Mouse (Mus musculus) bone marrow, adult 2 months (tissue): ENCODE data around the gene Camkmt. TPM values are rescaled to one million over a fixed set of nuclear protein-coding genes. Genes with fewer than 3 reads are reported as not detected.

Source experiments
- H3K27ac ChIP-seq: fragments of 200-500 bp; 2 replicates; pipeline ENCODE4 v1.5.1; 2012; ENCODE audit warnings: low read depth, mild to moderate bottlenecking, control low read depth, inconsistent platforms, low read length; ENCODE audit not compliant: control insufficient read depth, poor library complexity, insufficient read depth
- H3K4me1 ChIP-seq: fragments of 200-500 bp; 2 replicates; pipeline ENCODE4 v1.6.1; 2011; ENCODE audit warnings: low read length; ENCODE audit not compliant: control insufficient read depth, insufficient read depth
- H3K4me3 ChIP-seq: fragments of 200-500 bp; replicated peaks from 2 replicates; pipeline ENCODE3; 2011; ENCODE audit warnings: mild to moderate bottlenecking, low read depth, low read length, control low read depth; ENCODE audit not compliant: control insufficient read depth
- CTCF ChIP-seq: fragments of 200-500 bp; IDR thresholded peaks from 2 replicates; pipeline ENCODE4 v1.5.1; 2011; ENCODE audit warnings: low read length, control low read depth; ENCODE audit not compliant: control insufficient read depth, insufficient read depth
- POLR2A ChIP-seq: fragments of 200-500 bp; IDR thresholded peaks from 2 replicates; pipeline ENCODE4 v1.6.1; 2011; ENCODE audit warnings: low read depth, mild to moderate bottlenecking, control low read depth, low read length, borderline replicate concordance; ENCODE audit not compliant: control insufficient read depth
- WGBS: fragments of 180-500 bp; shearing (Covaris S2); methylation state at CpG from one replicate; pipeline ENCODE4 v1.1.7; 2018; 5-methylcytosine and 5-hydroxymethylcytosine counted together
- polyA plus RNA-seq: library from polyadenylated mRNA; stranded (reverse); fragments of >200 nt; gene quantifications from 2 replicates; pipeline ENCODE4 v1.2.4, GENCODE M21; 2011; ENCODE audit warnings: low replicate concordance; ENCODE audit not compliant: missing spikeins, insufficient read depth, insufficient read length

Camkmt gene
- polyA plus RNA-seq, 1 experiment, result 4.3 TPM

GRCm38 (mm10) chr17:85059136-85059535 lies 31.2 kb upstream of the Camkmt start:
- H3K4me1 ChIP-seq, result no peaks in the 10 kb centered on the region
- no peak overlapping the region for H3K27ac ChIP-seq
- no peak for TF ChIP-seq POLR2A
- no peak for TF ChIP-seq CTCF
- no peak overlapping the region for H3K4me3 ChIP-seq
- 90% methylated on average over 6 of the region's 6 CpGs for WGBS

GRCm38 (mm10) chr17:85063560-85063959 lies 26.8 kb upstream of the Camkmt start:
- Histone ChIP-seq H3K4me3 (no peak overlapping the region), H3K4me1 (no peaks in the 10 kb centered on the region), H3K27ac (no peak overlapping the region)
- TF ChIP-seq POLR2A (no peak), CTCF (no peak)
- 61% methylated on average over 7 of the region's 7 CpGs for WGBS

DNA sequence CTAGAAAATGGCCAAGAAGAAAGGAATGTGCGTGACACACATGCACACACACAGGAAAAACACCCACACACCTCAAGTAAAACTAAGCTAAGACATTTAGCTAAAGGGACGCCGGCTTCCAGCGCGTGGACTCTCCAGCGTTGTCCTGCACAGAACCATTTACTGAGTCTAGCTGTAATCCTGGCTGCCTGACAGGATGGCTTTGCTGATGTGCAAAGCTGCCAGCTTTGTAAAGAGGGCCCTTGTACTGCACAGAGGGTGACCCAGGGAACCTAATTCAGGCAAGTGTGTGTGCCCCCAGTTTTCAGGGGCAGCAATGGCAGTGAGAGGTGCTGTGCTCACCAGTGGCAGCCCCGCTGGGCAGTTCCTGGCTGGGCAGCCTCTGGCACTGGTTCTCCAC lies 23.0 kb upstream of the Camkmt start:
- no peak overlapping the region for H3K27ac ChIP-seq
- WGBS, result 91% methylated on average over 7 of the region's 7 CpGs
- no peaks in the 10 kb centered on the region for H3K4me1 ChIP-seq
- H3K4me3 ChIP-seq, result no peak overlapping the region
- TF ChIP-seq CTCF, result no peak
- TF ChIP-seq POLR2A, result no peak

GRCm38 (mm10) chr17:85070658-85071057 lies 19.7 kb upstream of the Camkmt start:
- no peak overlapping the region for H3K27ac ChIP-seq
- 87% methylated on average over 6 of the region's 6 CpGs for WGBS

DNA sequence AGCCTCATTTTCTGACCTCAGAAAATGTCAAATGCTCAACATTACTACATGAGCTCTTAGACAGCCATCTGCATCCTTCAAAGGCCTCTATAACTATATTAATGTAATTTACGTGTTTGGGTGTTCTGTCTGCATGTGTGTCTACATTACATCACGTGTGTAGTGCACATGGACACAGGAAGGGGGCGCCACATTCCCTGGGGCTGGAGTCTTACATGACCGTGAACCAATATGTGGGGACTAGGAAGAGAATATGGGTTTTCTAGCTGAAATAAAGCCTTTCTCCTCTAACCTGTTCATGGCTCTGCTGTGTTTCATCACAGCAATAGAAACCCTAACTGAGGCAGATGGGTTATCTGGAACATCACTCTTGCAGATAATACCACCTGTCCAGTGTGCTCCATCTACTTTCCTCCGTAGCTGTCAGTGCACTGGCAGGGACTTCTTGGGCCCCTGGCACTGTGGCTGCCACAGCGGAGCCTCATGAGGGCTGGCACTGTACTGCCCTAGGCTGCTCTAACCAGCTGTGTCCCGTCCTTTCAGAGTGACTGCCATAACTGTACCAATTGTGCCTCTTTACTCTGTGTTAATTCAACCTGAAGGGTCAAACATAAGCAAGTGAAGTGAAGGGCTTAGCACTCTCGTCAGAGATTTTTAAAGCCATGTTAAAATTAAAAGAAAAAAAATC lies 19.1 kb upstream of the Camkmt start:
- Histone ChIP-seq H3K27ac (no peak overlapping the region), H3K4me3 (no peak overlapping the region), H3K4me1 (no peaks in the 10 kb centered on the region)
- WGBS, result 87% methylated on average over 8 of the region's 8 CpGs
- TF ChIP-seq CTCF (peak; percentile 35; the same call in 1 of the 2 replicates), POLR2A (no peak)

More at GRCm38 (mm10) chr17:85070658-85071057, 19.7 kb upstream of the Camkmt start:
- H3K4me3 ChIP-seq, result no peak overlapping the region
- no peaks in the 10 kb centered on the region for H3K4me1 ChIP-seq
- TF ChIP-seq CTCF (no peak), POLR2A (no peak)

DNA sequence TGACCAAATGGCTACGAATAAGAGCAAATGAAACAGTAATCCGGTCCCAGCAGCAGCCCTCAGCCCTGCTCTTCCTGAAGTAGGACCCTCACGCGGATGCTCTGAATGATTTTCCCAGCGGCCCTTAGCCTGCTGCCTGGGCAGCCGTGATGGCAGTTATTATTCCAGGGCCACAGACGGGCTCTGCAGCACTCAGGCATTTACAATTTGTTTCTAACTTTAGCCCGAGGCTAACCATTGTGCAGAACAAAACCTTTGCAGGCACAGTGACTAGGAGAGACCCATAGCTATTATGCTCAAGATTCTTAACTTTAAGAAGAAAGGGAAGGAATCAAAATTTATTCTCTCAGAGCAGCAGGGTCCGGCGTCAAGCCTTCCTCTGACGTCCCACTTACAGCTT lies 18.0 kb upstream of the Camkmt start:
- no peak overlapping the region for H3K27ac ChIP-seq
- no peak overlapping the region for H3K4me3 ChIP-seq
- no peaks in the 10 kb centered on the region for H3K4me1 ChIP-seq
- TF ChIP-seq POLR2A (no peak), CTCF (no peak)
- 88% methylated on average over 11 of the region's 11 CpGs for WGBS

GRCm38 (mm10) chr17:85073214-85073613 lies 17.1 kb upstream of the Camkmt start:
- Histone ChIP-seq H3K4me1 (no peaks in the 10 kb centered on the region), H3K4me3 (no peak overlapping the region), H3K27ac (no peak overlapping the region)
- WGBS, result 87% methylated on average over 7 of the region's 7 CpGs
- no peak for TF ChIP-seq POLR2A
- no peak for TF ChIP-seq CTCF

GRCm38 (mm10) chr17:85074083-85074482 lies 16.3 kb upstream of the Camkmt start:
- TF ChIP-seq CTCF (no peak), POLR2A (no peak)
- no peaks in the 10 kb centered on the region for H3K4me1 ChIP-seq
- no peak overlapping the region for H3K4me3 ChIP-seq
- no peak overlapping the region for H3K27ac ChIP-seq
- WGBS, result 85% methylated on average over 4 of the region's 4 CpGs

DNA sequence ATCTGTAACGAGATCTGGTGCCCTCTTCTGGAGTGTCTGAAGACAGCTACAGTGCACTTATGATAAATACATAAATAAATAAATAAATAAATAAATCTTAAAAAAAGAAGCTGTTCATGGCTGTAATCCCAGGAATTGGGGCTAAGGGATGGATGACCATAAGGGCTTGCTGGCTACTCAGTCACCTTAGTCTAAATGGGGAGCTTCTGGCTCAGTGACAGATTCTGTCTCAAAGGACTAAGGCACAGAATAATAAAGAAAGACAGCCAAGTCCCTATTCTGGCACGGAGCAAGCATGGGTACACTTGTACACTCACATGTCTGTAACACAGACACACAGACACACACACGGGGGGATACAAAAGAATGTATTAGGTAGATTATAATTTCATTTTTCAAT lies 11.1 kb upstream of the Camkmt start:
- 84% methylated on average over 3 of the region's 3 CpGs for WGBS
- H3K4me3 ChIP-seq, result no peak overlapping the region
- no peaks in the 10 kb centered on the region for H3K4me1 ChIP-seq
- H3K27ac ChIP-seq, result no peak overlapping the region
- no peak for TF ChIP-seq CTCF
- no peak for TF ChIP-seq POLR2A
